Mouse (Mus musculus) MEL (cell line): ENCODE measurements at regions not wholly inside any gene's neighbourhood (a gene's known extent, or its start where the extent isn't known, plus 50 kb on each side); places are given as distances from the start of the nearest gene placed in this dataset.

ENCODE experiments used
- DNase-seq: peaks from one replicate; pipeline ENCODE4 v3.0.0; 2011; ENCODE audit warnings: low read depth, low spot score
- H3K27ac ChIP-seq: 2 replicates; pipeline ENCODE4 v1.5.1; 2012; ENCODE audit warnings: low read depth, mild to moderate bottlenecking, control low read depth, low read length, moderate library complexity; ENCODE audit not compliant: control insufficient read depth
- H3K27me3 ChIP-seq, 2 experiments: fragments of 150-350 bp in 1 of 2; sonication (generic) in 1 of 2; 2 replicates each; pipeline ENCODE4 v1.6.1; 2012; ENCODE audit warnings: low read length in 2 of 2, mild to moderate bottlenecking in 2 of 2, improper control_type of control experiment in 1 of 2, moderate library complexity in 1 of 2; ENCODE audit not compliant: insufficient read depth in 2 of 2, control insufficient read depth in 1 of 2
- H3K36me3 ChIP-seq, 2 experiments: 2 replicates each; pipeline ENCODE4 v1.6.1; 2012 to 2014; ENCODE audit warnings: low read length in 2 of 2, improper control_type of control experiment in 1 of 2, inconsistent platforms in 1 of 2, mild to moderate bottlenecking in 1 of 2; ENCODE audit not compliant: insufficient read depth in 2 of 2, control insufficient read depth in 1 of 2
- H3K4me1 ChIP-seq, 2 experiments: fragments of 150-350 bp in 1 of 2; sonication (generic) in 1 of 2; 2 replicates each; pipeline ENCODE4 v1.6.1; 2012; ENCODE audit warnings: low read length in 2 of 2, improper control_type of control experiment in 1 of 2, mild to moderate bottlenecking in 1 of 2; ENCODE audit not compliant: insufficient read depth in 2 of 2, control insufficient read depth in 1 of 2
- H3K4me3 ChIP-seq, 2 experiments: fragments of 150-350 bp in 1 of 2; sonication (generic) in 1 of 2; 2 replicates each; pipeline ENCODE4 v1.5.1; 2012; ENCODE audit warnings: low read depth in 2 of 2, low read length in 2 of 2, mild to moderate bottlenecking in 2 of 2, moderate library complexity in 2 of 2, control low read depth in 1 of 2, improper control_type of control experiment in 1 of 2; ENCODE audit not compliant: control insufficient read depth in 1 of 2, insufficient read depth in 1 of 2
- H3K79me2 ChIP-seq: 2 replicates; pipeline ENCODE4 v1.6.1; 2012; ENCODE audit warnings: mild to moderate bottlenecking, low read length, moderate library complexity; ENCODE audit not compliant: control insufficient read depth, poor library complexity, insufficient read depth
- H3K9ac ChIP-seq: 2 replicates; pipeline ENCODE4 v1.6.1; 2012; ENCODE audit warnings: low read depth, mild to moderate bottlenecking, control low read depth, low read length, moderate library complexity; ENCODE audit not compliant: control insufficient read depth, poor library complexity, severe bottlenecking
- H3K9me3 ChIP-seq: fragments of 150-350 bp; sonication (generic); replicated peaks from 2 replicates; pipeline ENCODE4 v1.6.1; 2012; ENCODE audit warnings: mild to moderate bottlenecking, low read length, improper control_type of control experiment, moderate library complexity; ENCODE audit not compliant: insufficient read depth
- BHLHE40 ChIP-seq: IDR thresholded peaks from 2 replicates; pipeline ENCODE4 v1.6.1; 2012; ENCODE audit warnings: low read depth, mild to moderate bottlenecking, inconsistent platforms, low read length, improper control_type of control experiment, borderline replicate concordance
- CHD1 ChIP-seq: IDR thresholded peaks from 2 replicates; pipeline ENCODE4 v1.6.1; 2012; ENCODE audit warnings: low read depth, mild to moderate bottlenecking, inconsistent platforms, low read length, improper control_type of control experiment
- EP300 ChIP-seq, 2 experiments: IDR thresholded peaks; 2 replicates each; pipeline ENCODE4 v1.6.1; 2011; ENCODE audit warnings: improper control_type of control experiment in 2 of 2, low read length in 2 of 2, low read depth in 1 of 2, mild to moderate bottlenecking in 1 of 2
- ETS1 ChIP-seq: IDR thresholded peaks from 2 replicates; pipeline ENCODE4 v1.6.1; 2012; ENCODE audit warnings: low read depth, mild to moderate bottlenecking, inconsistent platforms, low read length, improper control_type of control experiment, moderate library complexity
- GABPA ChIP-seq: IDR thresholded peaks from 2 replicates; pipeline ENCODE4 v1.6.1; 2012; ENCODE audit warnings: low read depth, mild to moderate bottlenecking, inconsistent platforms, low read length, improper control_type of control experiment, moderate library complexity
- JUND ChIP-seq: IDR thresholded peaks from 2 replicates; pipeline ENCODE4 v1.6.1; 2011; ENCODE audit warnings: low read depth, mild to moderate bottlenecking, improper control_type of control experiment, low read length
- KAT2A ChIP-seq: conservative IDR thresholded peaks from 2 replicates; pipeline ENCODE4 v1.6.1; 2012; ENCODE audit warnings: low read depth, low read length, improper control_type of control experiment, inconsistent platforms
- MAX ChIP-seq: IDR thresholded peaks from 2 replicates; pipeline ENCODE4 v1.6.1; 2011; ENCODE audit warnings: low read length, improper control_type of control experiment
- MAZ ChIP-seq: IDR thresholded peaks from 2 replicates; pipeline ENCODE4 v1.6.1; 2012; ENCODE audit warnings: low read depth, mild to moderate bottlenecking, inconsistent platforms, low read length, improper control_type of control experiment
- MXI1 ChIP-seq: IDR thresholded peaks from 2 replicates; pipeline ENCODE4 v1.6.1; 2011; ENCODE audit warnings: mild to moderate bottlenecking, low read depth, low read length, improper control_type of control experiment
- MYB ChIP-seq: IDR thresholded peaks from 2 replicates; pipeline ENCODE4 v1.6.1; 2011; ENCODE audit warnings: mild to moderate bottlenecking, low read depth, low read length, improper control_type of control experiment
- MYC ChIP-seq: IDR thresholded peaks from 2 replicates; pipeline ENCODE4 v1.6.1; 2011; ENCODE audit warnings: low read depth, mild to moderate bottlenecking, low read length, improper control_type of control experiment, moderate library complexity
- POLR2AphosphoS2 ChIP-seq: IDR thresholded peaks from 2 replicates; pipeline ENCODE4 v1.6.1; 2011; ENCODE audit warnings: low read length, improper control_type of control experiment
- RAD21 ChIP-seq: IDR thresholded peaks from 2 replicates; pipeline ENCODE4 v1.6.1; 2011; ENCODE audit warnings: mild to moderate bottlenecking, low read depth, low read length, improper control_type of control experiment
- RCOR1 ChIP-seq: IDR thresholded peaks from 2 replicates; pipeline ENCODE4 v1.6.1; 2012; ENCODE audit warnings: low read depth, mild to moderate bottlenecking, inconsistent platforms, low read length, improper control_type of control experiment
- SIN3A ChIP-seq: IDR thresholded peaks from 2 replicates; pipeline ENCODE4 v1.6.1; 2012; ENCODE audit warnings: low read length, improper control_type of control experiment, inconsistent platforms
- TBP ChIP-seq: IDR thresholded peaks from 2 replicates; pipeline ENCODE4 v1.8.0; 2011; ENCODE audit warnings: low read depth, low read length, improper control_type of control experiment
- TCF12 ChIP-seq: IDR thresholded peaks from 2 replicates; pipeline ENCODE4 v1.6.1; 2014; ENCODE audit warnings: low read depth, mild to moderate bottlenecking, inconsistent platforms, low read length, improper control_type of control experiment, moderate library complexity
- UBTF ChIP-seq: IDR thresholded peaks from 2 replicates; pipeline ENCODE4 v1.6.1; 2012; ENCODE audit warnings: low read depth, mild to moderate bottlenecking, inconsistent platforms, low read length, improper control_type of control experiment, moderate library complexity, borderline replicate concordance; ENCODE audit not compliant: insufficient read depth
- USF2 ChIP-seq, 2 experiments: IDR thresholded peaks; 2 replicates each; pipeline ENCODE4 v1.6.1; 2011 to 2012; ENCODE audit warnings: improper control_type of control experiment in 2 of 2, low read length in 2 of 2, borderline replicate concordance in 1 of 2, inconsistent platforms in 1 of 2, low read depth in 1 of 2, mild to moderate bottlenecking in 1 of 2; ENCODE audit not compliant: insufficient read depth in 1 of 2
- ZMIZ1 ChIP-seq: IDR thresholded peaks from 2 replicates; pipeline ENCODE4 v1.6.1; 2012; ENCODE audit warnings: low read depth, mild to moderate bottlenecking, inconsistent platforms, low read length, improper control_type of control experiment, moderate library complexity

- no peak overlapping the region; the same call in 1 of the 2 replicates for H3K9ac ChIP-seq
- peaks cover 0 to 26% of the 10 kb centered on the region in 2 experiments; a peak in 2 of 4 replicates for H3K36me3 ChIP-seq
- DNase-seq, result peak; percentile 31
- peak overlapping the region; percentile 90 for H3K27ac ChIP-seq
- peaks cover 11 to 13% of the 10 kb centered on the region in 2 experiments for H3K4me1 ChIP-seq
- H3K27me3 ChIP-seq, result no peaks in the 10 kb centered on the region
- no peaks in the 10 kb centered on the region for H3K79me2 ChIP-seq
- TF ChIP-seq MXI1, result no peak
- TF ChIP-seq, all 39 proteins: peak for 0
- H3K4me3 ChIP-seq, result no peak overlapping the region
- no peaks in the 10 kb centered on the region for H3K9me3 ChIP-seq
Measured at GRCm38 (mm10) chr13:119233030-119233385, 195.4 kb upstream of the Paip1 start.

- Histone ChIP-seq H3K4me3 (no peak overlapping the region), H3K27me3 (no peaks in the 10 kb centered on the region), H3K79me2 (no peaks in the 10 kb centered on the region), H3K27ac (no peak overlapping the region; the same call in 1 of the 2 replicates), H3K9me3 (no peaks in the 10 kb centered on the region), H3K4me1 (peaks cover 11 to 13% of the 10 kb centered on the region in 2 experiments), H3K9ac (no peak overlapping the region), H3K36me3 (peaks cover 0 to 26% of the 10 kb centered on the region in 2 experiments; a peak in 2 of 4 replicates)
- no peak for TF ChIP-seq SIN3A
- TF ChIP-seq ETS1, result no peak
- no peak for TF ChIP-seq RCOR1
- TF ChIP-seq KAT2A, result no peak
- TF ChIP-seq MYC, result no peak
- TF ChIP-seq RAD21, result no peak
- no peak for TF ChIP-seq MAX
- TF ChIP-seq JUND, result no peak
- TF ChIP-seq USF2 (IDR thresholded peaks at IDR 0.05; ENCODE audit: borderline replicate concordance in 1 of 2, insufficient read depth in 1 of 2, low read depth in 1 of 2, low read length in 2 of 2), result no peak
- TF ChIP-seq TBP, result no peak
- no peak for TF ChIP-seq GABPA
- TF ChIP-seq BHLHE40, result no peak
- TF ChIP-seq MYB, result no peak
- no peak for TF ChIP-seq CHD1
- TF ChIP-seq MAZ, result no peak
- no peak for TF ChIP-seq POLR2AphosphoS2
- TF ChIP-seq ZMIZ1, result no peak
- no peak for TF ChIP-seq TCF12
- no peak for TF ChIP-seq EP300 (IDR thresholded peaks at IDR 0.05; ENCODE audit: low read depth in 1 of 2, low read length in 2 of 2)
- TF ChIP-seq UBTF, result no peak
- DNase-seq, result no peak
Measured at GRCm38 (mm10) chr13:119233869-119234268, 194.5 kb upstream of the Paip1 start.
